Mouse (Mus musculus) ovary, postnatal 10 days (tissue): ENCODE results near the gene Psmf1.

Experiments used
- DNase-seq: peaks from one replicate; pipeline ENCODE4 v3.0.0; 2022; ENCODE audit warnings: low spot score

Gene Psmf1

GRCm38 (mm10) chr2:151743845-151744244, at the start of gene Psmf1:
Gene Psmf1, minus strand, starts transcription at chr2:151744186.
- no peak for DNase-seq

- DNase-seq = no peak
These were observed 47.2 kb upstream of the Psmf1 start for GRCm38 (mm10) chr2:151791156-151791555.

DNA sequence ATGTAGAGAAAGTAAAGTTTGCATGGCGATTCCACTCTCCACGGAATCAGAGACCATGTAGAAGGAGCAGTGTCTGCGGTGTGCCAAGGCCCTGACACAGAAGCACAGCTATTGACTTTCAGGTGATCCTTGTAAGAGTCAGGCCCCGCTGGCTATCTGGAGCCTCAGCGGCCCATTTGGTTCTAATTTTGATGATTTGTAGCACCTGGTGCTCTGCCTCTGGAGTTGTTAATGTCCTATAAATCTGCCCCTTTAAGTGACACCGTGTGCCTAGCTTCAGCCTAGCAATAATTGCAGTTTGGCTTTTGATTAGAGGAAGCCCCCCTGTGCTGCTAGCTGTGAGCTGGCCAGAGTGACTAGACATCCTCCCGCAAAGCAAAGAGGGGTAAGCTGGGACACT, 46.2 kb upstream of the Psmf1 start:
- DNase-seq = no peak

- DNase-seq = no peak
These were observed 44.4 kb upstream of the Psmf1 start for GRCm38 (mm10) chr2:151788221-151788977.

DNA sequence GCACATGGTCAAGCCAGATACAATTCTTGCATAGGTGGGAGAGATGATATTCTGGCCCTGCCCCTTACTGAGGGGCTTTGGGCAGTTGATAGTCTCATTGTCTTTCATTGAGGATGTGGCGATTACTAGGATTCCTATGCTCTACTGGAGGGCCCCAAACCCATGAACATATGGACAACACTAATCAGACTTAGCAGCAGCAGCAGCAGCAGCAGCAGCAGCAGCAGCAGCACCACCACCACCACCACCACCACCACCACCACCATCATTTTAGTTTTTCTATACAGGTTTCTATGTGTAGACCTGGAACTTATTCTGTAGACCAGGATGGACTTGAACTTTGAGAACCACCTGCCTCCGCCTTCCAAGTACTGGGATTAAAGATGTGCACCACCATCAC, 39.5 kb upstream of the Psmf1 start:
- no peak for DNase-seq

- DNase-seq = no peak
These were observed 33.4 kb upstream of the Psmf1 start for GRCm38 (mm10) chr2:151777366-151777765.

GRCm38 (mm10) chr2:151773476-151773875, 29.5 kb upstream of the Psmf1 start:
- DNase-seq = no peak

DNA sequence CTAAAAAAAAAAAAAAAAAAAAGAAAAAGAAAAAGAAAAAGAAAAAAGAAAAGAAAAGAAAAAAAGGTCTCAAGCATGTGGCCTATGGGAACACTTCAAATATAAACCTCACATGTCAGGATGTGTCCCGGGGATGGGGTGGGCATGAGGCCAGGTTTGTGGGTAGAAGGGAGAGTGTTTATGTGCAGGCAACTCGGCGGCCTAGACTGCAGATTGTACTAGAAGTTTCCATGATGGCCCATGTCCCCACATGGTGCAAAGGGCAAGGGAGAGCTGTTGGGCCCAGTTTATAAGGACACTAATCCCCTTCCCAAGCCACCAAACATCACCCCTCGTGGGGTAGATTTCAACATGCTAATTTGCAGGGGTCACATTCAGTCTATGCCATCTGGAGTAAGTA, 28.2 kb upstream of the Psmf1 start:
- no peak for DNase-seq

GRCm38 (mm10) chr2:151764557-151764956, 20.6 kb upstream of the Psmf1 start:
- DNase-seq = no peak

- DNase-seq = no peak
These were observed 14.9 kb upstream of the Psmf1 start for GRCm38 (mm10) chr2:151758806-151759353.

GRCm38 (mm10) chr2:151757451-151757850, 13.5 kb upstream of the Psmf1 start:
- no peak for DNase-seq

- DNase-seq = no peak
These were observed 12.5 kb upstream of the Psmf1 start for GRCm38 (mm10) chr2:151756277-151757061.

DNA sequence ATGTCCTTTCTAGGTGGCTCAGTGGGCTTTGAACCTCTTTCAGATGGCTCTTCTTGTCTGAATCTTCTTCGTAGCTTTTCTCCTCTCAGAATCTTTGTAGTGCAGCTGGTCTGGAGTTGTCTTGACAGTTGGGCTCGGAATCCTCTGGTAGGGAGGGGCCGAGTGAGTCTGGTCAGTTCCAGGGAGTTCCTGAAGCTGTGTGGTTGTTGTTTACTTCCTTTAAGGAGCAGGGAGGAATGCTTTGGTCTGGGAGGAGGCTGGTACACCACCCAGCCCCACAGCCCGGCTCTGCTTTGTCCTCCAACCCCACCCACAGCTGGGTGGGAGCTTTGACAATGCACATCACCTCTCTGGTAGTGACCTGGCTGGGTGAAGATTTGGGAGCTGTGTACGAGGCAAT, 7.3 kb upstream of the Psmf1 start:
- DNase-seq = no peak

DNA sequence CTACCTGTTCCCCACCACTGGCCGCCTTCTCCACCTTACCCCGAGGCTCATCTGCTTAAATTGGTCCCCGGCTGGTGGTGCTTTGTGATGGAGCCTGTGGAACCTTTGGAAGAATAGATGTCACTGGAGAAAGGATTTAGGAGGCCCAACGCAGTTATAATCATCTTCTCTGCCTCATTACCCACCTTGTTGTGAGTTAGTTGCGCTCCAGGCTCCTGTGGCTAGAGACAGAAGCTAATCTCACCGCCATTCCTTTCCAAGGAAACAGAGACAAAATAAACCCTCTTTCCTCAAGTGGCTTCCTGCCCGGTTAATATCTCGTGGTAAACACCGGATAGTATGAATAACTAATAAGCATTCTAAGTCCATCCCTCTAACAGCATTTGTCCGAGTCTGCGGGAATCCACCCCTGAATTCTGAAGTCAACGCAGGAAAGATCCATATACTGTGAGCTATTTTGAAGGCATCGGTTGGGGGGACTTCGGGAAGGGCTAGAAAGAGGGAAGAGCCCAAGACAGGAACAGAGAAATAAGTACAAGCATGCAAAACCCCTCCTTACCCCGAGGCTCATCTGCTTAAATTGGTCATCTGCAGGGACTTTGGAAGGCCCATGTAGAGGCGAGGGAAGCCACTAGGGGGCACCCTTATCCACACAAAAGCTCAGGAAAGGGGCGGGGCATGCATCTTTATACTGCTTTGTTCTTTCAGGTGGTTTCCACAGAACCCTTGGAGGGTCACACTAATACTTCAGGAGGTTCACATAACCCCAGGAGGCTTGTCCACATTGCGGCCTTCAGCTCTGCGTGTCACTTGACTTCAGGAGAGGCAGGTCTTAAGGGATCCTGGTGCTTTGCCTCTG, 4.1 kb upstream of the Psmf1 start:
- peak; percentile 35 for DNase-seq

DNA sequence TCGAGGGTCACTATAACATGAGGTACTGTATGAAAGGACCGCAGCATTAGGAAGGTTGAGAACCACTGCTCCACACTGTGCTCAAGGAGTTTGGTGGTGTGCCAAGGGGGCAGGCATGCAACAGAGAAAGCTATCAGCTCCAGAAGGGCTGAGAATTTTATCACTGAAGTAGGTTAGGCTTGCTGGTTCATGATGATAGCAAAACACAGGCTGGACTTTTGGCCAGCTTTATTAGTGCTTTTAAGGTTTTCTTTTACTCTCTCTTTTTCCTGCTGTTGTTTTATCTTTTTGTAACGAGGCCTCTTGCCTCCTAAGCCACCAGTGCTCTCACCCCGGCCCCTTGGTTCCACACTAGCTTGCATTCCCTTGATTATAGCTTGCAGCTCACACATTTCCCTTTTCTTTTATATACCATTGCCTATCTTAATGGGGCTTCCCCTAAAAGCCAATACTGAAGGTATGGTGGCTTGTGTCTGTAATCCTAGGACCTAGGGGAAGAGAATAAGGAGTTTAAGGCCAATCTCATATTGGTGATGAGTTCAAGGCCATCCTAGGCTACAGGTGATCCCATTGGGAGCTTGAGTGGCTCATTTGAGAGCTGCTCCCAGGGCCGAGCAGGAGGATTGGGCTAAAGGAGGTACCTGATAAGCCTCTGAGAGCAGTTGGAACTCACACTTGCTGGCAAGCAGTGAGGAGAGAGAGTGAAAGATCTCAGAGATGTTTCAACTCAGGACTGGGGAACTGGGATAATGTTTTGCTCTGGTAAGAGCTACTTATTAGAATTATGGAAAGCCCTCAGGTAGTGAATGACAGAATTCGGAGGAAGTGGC, 921 bp downstream of the Psmf1 start:
- DNase-seq = no peak

DNA sequence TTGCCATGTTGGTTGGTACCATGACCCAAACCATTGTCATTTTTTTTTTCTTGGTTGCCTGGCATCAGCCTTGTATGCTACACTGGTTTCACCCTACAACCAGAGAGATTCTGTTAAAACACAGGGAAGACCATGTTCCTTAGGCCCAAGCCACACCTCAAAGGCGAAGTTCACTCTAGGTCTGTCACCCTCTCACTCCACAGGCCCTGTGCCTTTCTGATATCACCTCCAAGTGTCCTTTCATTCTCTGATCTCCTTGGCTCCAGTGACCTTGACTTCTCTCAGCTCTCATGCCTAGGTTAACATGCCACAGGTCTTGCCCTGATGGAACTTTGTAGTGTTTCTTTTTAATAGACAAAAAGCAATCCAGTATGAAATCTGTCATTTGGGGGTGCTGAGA, 1.9 kb downstream of the Psmf1 start:
- DNase-seq = no peak

- peak; percentile 78 for DNase-seq
These were observed 3.1 kb downstream of the Psmf1 start for GRCm38 (mm10) chr2:151740741-151741526.

DNA sequence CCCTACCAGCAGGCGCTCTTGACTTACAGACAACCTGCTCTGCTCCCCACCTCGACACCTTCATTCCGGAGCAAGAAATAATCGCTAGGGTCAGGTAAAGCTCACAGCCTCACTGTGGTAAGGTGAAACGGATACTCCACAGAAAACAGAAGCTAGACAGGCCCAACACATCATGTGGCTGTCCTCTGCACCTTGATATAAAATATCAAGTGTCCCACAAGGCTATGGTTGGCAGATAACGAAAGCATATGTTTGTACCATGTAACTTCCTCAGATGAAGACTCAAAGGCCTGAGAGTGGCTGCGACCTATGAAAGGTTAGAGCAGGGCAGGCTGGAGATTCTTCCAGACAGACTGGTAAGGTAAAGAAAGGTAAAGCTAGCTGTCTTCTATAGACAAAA, 4.5 kb downstream of the Psmf1 start:
- no peak for DNase-seq

DNA sequence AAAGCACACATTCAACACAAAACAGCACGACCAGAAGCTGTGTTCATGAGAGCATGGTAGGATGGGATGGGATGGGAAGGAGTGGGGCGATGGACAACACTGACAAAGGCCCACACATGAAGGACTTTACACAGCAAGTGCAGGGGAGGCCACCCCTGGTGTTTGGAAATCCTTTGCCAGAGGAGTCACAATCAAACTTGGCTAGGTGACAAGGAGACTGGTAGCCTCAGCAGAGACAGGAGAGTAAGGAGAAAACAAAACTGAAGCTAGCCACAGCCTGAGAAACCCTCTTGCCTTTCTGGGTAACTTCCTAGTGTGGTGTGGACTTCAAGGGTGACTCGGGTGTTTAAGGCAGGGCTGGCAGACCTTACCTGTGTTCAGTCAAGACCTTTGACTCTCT, 4.9 kb downstream of the Psmf1 start:
- DNase-seq = no peak

DNA sequence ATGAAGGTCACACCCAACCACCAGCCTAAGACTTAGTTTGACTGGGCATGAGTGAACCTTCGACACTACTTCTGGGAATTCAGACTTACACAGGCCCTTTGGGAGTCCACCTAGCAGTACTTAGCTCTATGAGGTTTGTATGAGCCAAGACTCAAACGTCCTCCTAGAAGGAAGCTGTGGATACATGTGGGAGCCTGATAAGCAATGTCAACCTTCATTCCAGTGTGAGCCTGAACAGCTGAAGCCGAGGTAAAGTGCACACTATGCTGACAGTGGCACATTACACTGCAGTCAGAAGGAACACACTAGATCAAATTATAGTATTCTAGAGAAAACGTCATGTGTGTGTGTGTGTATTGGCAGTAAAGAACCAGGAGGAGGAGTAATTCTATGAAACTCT, 5.5 kb downstream of the Psmf1 start:
- DNase-seq = no peak

DNA sequence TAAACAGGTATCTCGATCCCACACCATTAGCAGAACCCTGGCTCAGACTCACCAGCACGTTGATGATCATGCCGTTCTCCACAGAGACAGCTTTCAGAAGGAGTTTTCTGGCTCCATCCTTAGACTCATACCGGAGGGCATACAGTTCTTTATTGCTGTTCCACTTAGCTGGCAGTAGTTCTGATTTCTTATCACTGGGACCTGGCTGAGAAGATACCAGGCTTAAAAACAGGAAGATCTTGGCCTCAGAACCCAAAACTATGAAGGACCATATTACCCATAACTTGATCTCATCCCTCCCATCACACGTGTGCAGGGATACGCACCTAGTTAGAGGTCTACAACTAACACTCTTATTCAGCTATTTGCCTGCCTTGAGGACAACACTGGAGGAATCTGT, 8.6 kb downstream of the Psmf1 start:
- DNase-seq = no peak
